Mouse (Mus musculus): ENCODE measurements around the gene Dnaja1.

The Dnaja1 gene

GRCm38 (mm10) chr4:40735351-40735750 is 13.4 kb downstream of the Dnaja1 start:
- no peak for DNase-seq (ENCODE audit: low read depth, low spot score)

DNA sequence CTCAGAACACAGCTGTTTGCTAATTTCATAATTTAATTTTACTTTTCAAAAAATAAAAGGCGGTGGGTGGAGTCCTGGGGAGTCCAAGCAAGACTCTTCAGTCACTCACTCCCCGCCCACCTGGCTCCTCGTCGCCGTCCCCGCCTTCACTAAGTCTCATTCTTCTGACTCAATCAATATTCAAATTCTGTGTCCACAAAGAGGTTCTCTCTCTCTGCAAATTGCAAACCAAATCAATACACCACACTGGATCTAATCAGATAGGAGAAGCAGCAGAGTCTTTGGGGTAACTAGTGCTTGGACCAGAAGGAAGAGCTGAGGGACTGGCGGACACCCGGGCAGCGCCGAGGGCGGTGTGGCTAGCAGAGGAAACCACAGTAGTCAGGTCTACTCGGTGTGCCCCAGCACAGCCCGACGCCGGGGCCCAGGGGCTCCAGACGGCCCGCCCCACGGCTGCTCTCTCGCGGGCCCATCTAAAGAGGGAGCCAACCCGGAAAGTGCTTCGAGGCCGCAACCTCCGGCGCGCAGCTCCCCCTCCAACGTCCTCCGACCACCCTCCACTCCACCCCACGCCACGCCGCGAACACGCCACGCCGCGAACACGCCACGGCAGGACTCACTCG is 35.3 kb downstream of the Dnaja1 start:
- DNase-seq (ENCODE audit: low read depth, low spot score) = peak; percentile 36

DNA sequence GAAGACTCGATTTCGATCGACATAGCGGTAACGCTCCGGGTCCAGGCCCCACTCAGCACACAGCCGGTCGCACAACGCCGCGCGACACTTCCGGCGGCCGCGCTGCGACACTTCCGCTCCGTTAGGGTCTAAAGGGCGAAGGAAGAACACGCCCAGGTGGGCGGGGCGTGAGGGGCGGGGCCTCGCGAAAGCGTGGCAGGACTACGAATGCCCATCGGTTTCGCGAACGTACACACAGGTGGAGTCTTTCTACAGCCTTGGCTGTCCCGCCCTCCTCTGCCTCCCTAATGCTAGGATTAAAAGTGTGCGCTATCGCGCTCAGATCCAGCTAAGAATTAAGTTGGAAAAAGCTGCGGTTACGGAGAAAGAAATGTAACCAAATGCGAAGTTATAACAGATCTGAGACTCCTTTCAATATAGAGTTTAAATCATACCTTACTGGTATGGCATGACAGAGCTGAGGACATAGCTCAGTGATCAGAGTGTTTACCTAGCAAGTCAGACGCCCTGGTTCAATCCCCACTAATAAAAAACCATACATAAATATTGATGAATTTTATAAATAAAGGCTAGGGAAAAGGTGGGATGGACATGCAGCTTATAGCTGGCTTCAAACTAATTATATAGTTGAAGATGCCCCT is 36.0 kb downstream of the Dnaja1 start, which contains the start of gene Smu1:
TSS of gene Smu1 (minus strand) at position 144 of the 641 bp plus-strand sequence.
- DNase-seq (ENCODE audit: low read depth, low spot score) = peak; percentile 98

- no peak for DNase-seq (ENCODE audit: low read depth, low spot score)
Observed at GRCm38 (mm10) chr4:40759876-40760275, 37.9 kb downstream of the Dnaja1 start.

DNA sequence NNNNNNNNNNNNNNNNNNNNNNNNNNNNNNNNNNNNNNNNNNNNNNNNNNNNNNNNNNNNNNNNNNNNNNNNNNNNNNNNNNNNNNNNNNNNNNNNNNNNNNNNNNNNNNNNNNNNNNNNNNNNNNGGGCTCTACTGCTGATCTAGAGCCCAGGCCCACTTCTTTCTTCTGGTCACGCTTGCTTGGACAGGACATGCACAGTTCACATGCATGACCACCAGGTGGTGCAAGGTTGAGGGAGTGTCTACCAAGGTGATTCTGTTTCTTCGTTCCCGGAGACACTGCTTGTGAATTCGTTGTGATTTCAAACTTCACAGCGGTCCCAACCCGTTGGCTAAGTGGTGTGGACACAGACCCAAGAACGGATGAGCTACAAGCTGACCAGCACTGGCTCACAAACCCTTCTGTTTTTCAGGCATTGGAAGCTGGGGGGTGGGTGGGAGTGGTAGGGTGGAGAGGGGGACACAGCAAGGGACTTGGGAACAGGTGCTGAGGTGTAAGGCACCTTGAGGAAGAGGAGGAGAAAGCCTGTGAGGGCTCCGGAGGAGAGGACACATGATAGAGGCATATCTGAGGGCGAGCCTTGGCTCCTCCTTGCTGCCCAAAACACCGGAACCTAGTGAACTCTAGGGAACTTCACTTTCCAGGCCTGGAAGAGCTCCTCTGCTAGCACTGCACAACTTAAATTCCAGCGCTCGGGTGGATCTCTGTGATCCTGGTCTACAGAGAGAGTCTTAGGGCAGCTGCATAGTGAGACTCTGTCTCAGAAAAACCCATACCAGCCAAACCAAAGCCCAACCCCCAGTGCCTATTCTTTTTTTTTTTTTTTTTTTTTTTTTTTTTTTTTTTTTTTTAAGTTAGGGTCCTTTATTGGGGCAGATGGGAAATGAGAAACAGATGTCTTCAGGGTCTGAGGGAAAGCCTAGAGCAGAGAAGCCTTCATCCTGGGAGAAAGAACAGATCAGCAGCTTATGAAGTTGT is 52.6 kb downstream of the Dnaja1 start:
- DNase-seq (ENCODE audit: low read depth, low spot score) = peak; percentile 88

DNA sequence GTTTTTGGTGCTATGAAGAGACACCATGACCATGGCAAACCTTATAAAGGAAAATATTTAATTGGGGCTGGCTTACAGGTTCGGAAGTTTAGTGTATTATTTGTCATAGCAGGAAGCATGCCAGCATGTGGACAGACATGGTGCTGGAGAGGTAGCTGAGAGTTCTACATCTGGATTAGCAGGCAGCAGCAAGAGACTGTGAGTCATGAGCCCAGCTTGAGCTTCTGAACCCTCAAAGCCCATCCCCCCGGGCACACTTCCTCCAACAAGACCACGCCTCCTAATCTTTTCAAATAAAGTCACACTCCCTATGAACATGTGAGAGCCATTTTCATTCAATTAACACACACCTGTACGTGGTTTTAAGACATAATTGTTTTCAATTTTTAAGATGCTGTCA is 54.5 kb downstream of the Dnaja1 start:
- DNase-seq (ENCODE audit: low read depth, low spot score) = no peak

GRCm38 (mm10) chr4:40777116-40777515 is 55.2 kb downstream of the Dnaja1 start:
- peak; percentile 38 for DNase-seq (ENCODE audit: low read depth, low spot score)

- DNase-seq (ENCODE audit: low read depth, low spot score) = no peak
Observed at GRCm38 (mm10) chr4:40778656-40779055, 56.7 kb downstream of the Dnaja1 start.

- DNase-seq (ENCODE audit: low read depth, low spot score) = peak; percentile 87
Observed at GRCm38 (mm10) chr4:40781143-40781542, 59.2 kb downstream of the Dnaja1 start.

DNA sequence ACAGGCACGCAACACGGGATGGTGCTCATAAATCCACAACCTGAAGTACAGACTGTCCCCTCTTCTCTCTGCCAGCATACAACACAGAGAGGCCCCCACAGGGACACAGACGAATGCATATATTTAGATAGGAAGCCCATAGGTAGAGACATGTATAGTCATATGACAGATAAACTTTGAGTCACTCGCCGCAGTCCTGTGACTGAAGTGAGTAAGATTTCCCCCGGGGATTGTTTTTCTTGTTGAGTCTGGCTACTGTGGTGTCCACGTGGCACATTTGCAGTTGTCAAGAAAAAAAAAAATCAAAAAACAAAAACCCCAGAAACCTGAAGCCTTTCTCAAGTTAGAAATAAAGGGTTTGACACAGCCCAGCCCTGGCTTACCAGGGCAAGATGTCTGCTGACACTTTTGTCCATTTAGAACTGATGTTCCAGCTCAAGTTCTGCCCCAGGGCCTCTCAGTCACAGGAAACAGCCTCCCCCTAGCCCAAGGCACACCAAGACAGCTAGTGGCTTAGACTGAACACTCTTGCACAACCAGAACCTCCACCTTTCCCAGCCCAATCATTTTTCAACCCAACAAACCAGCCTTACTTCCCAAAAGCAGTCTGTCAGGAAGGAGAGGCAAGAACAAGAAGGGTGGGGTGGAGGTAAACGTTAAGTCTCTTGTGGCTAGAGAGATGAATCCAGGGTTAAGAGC is 60.0 kb downstream of the Dnaja1 start:
- DNase-seq (ENCODE audit: low read depth, low spot score) = no peak

DNA sequence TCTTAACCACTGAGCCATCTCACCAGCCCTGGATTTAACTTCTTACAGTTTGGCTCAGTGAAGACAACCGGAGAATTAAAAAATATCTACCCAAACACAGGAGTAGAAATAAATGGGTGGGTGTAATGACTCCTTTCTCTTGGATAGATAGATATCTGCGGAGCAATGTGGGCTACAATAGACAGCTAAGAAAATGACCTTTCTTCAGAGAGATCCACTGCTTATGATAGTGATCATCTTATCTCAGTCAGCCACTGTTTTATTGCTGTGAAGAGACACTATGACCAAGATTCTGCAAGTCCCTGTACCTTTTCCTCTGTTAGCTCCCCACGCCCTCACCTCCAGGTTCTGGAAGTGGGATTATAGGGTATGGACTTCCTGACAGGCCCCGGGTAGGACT is 61.1 kb downstream of the Dnaja1 start:
- no peak for DNase-seq (ENCODE audit: low read depth, low spot score)

GRCm38 (mm10) chr4:40784556-40785169 is 62.7 kb downstream of the Dnaja1 start:
- DNase-seq (ENCODE audit: low read depth, low spot score) = no peak

DNA sequence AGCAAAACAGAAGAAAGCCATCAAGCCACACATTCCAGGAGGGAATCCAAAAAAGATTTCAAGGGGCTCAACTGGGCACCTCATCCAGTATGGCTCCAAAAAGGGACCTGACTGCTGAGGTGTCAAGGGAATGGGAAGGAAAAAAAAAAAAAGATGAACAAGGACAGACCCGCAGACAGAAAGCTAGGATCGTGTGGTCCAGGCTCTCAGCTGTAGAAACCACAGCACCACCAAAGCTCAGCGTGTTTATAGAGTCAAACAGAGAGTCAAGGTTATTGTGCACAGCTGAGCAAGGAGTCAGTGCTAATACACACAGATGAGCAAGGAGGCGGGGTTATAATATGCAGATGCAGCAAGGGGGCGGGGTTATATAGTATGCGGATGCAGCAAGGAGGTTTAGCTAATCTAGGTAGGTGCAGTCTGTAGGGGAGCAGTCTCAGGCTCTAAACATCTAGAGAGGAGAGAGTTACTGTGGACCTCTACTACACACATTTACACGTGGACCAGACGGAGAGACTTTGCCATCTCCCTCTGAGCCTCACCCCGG is 63.7 kb downstream of the Dnaja1 start:
- DNase-seq (ENCODE audit: low read depth, low spot score) = peak; percentile 74

GRCm38 (mm10) chr4:40786578-40786977 is 64.6 kb downstream of the Dnaja1 start:
- DNase-seq (ENCODE audit: low read depth, low spot score) = no peak
